Mouse (Mus musculus) liver, embryonic 16.5 days (tissue): Measurements from ENCODE around the gene Mrpl33. TPM values are rescaled to one million over a fixed set of nuclear protein-coding genes. Genes with fewer than 3 reads are reported as not detected.

Source experiments
- ATAC-seq: fragments of 200-750 bp; cut with Nextera tagmentation; 2 replicates; pipeline ENCODE4 v1.8.0; 2017; ENCODE audit warnings: low read depth, mild to moderate bottlenecking, moderate number of reproducible peaks, moderate library complexity
- H3K27ac ChIP-seq: fragments of 300-500 bp; sonication (generic); 2 replicates; pipeline ENCODE4 v1.5.1; 2014; ENCODE audit warnings: mild to moderate bottlenecking, low read length
- H3K27me3 ChIP-seq: fragments of 300-500 bp; sonication (generic); 2 replicates; pipeline ENCODE4 v1.6.1; 2014; ENCODE audit warnings: low read depth, low read length, mixed read lengths; ENCODE audit not compliant: control insufficient read depth, insufficient read depth
- H3K36me3 ChIP-seq: fragments of 300-500 bp; sonication (generic); 2 replicates; pipeline ENCODE4 v1.6.1; 2014; ENCODE audit warnings: mild to moderate bottlenecking; ENCODE audit not compliant: control insufficient read depth, insufficient read depth
- H3K4me1 ChIP-seq: fragments of 300-500 bp; sonication (generic); 2 replicates; pipeline ENCODE4 v1.6.1; 2014; ENCODE audit warnings: low read depth, low read length, mixed read lengths; ENCODE audit not compliant: control insufficient read depth
- H3K4me2 ChIP-seq: fragments of 300-500 bp; sonication (generic); 2 replicates; pipeline ENCODE4 v1.6.1; 2014; ENCODE audit warnings: low read depth, low read length, mixed read lengths
- H3K4me3 ChIP-seq: fragments of 300-500 bp; sonication (generic); 2 replicates; pipeline ENCODE4 v1.5.1; 2014; ENCODE audit warnings: low read depth, mild to moderate bottlenecking, low read length
- H3K9ac ChIP-seq: fragments of 300-500 bp; sonication (generic); 2 replicates; pipeline ENCODE4 v1.6.1; 2014; ENCODE audit warnings: low read depth, low read length
- H3K9me3 ChIP-seq: fragments of 300-500 bp; sonication (generic); replicated peaks from 2 replicates; pipeline ENCODE4 v1.6.1; 2016; ENCODE audit warnings: low read length; ENCODE audit not compliant: control insufficient read depth
- WGBS: fragments of 180-500 bp; shearing (Covaris S2); extraction: QIAGEN DNeasy Blood & Tissue Kit; methylation state at CpG from one replicate; pipeline ENCODE4 v1.1.7; 2014; ENCODE audit not compliant: insufficient replicate concordance; 5-methylcytosine and 5-hydroxymethylcytosine counted together
- polyA plus RNA-seq: library from polyadenylated mRNA; unstranded; fragments of >200 nt; fragmentation: Nextera tagmentation; extraction: Ambion mirVana; gene quantifications from 2 replicates; pipeline ENCODE4 v1.2.1, GENCODE M21; 2015

The Mrpl33 gene
- polyA plus RNA-seq, 1 experiment from 2014 or later, result 141 TPM

DNA sequence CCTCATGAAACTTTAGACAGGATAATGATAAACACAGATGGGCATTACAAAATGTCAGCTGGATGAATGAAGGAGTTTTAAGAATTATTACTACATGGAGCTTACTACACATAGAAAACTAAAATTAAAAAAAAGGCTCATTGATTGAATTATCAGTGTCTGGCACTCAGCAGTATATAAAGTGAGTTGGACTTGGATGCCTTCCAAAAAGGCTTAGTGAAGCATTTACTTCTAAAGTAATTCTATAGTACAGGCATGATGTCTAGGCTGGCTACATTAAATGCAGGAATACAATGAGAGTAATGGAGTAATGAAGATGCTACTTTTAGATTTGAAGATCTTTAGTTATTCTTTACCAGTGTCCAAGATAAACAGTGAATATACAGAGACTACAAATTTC lies 96.5 kb downstream of the Mrpl33 start:
- no peak overlapping the region for H3K9ac ChIP-seq
- peaks cover 4% of the 10 kb centered on the region for H3K4me1 ChIP-seq
- no peaks in the 10 kb centered on the region for H3K36me3 ChIP-seq
- H3K4me2 ChIP-seq, result no peak overlapping the region
- no peak overlapping the region for H3K27ac ChIP-seq
- H3K4me3 ChIP-seq, result no peak overlapping the region
- no peak for ATAC-seq
- H3K27me3 ChIP-seq, result no peaks in the 10 kb centered on the region
- no peaks in the 10 kb centered on the region for H3K9me3 ChIP-seq

DNA sequence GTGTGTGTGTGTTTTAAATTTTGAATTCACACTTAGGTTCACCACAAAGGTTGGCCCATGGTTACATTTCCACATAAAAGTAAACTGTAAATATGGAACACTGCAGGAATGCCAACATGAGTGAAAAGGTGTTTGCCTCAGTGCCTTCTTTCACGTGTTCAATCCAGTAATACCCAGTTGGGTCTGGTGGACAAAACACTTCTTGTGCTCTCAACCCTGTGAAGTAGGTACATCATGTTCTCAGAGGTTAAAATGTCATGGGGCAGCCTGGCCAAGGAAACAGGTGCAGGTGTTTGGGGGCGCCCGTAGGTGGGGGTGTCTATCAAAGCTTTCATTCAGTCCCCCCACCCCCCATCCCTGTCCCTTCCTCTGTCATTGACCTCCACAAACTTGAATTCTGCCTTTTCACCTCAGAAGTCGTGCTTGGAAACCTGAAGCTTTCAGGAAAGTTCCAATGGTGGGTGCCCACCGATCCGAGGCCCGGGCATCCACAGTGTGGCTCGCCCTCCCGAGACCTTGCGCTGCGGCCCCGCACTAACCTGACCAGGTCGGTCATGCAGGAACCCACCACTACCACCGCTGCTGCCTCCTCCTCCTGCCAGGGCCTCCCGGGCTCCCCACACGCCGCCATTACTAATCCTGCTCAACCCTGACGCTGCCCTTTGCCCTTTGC lies 100.4 kb downstream of the Mrpl33 start, which contains the start of gene Rbks:
Gene Rbks, minus strand, starts transcription at position 657 of the 673 bp plus-strand sequence.
- Histone ChIP-seq H3K9ac (peak within 1 kb of the TSS; percentile 73), H3K27ac (peak within 1 kb of the TSS; percentile 95), H3K4me3 (peak within 1 kb of the TSS; percentile 75), H3K4me1 (peaks cover 10% of the 10 kb centered on the region), H3K4me2 (peak within 1 kb of the TSS; percentile 81), H3K27me3 (no peaks in the 10 kb centered on the region), H3K9me3 (no peaks in the 10 kb centered on the region), H3K36me3 (no peaks in the 10 kb centered on the region)
- 5% methylated on average over 18 of the region's 18 CpGs for WGBS
- ATAC-seq, result no peak

DNA sequence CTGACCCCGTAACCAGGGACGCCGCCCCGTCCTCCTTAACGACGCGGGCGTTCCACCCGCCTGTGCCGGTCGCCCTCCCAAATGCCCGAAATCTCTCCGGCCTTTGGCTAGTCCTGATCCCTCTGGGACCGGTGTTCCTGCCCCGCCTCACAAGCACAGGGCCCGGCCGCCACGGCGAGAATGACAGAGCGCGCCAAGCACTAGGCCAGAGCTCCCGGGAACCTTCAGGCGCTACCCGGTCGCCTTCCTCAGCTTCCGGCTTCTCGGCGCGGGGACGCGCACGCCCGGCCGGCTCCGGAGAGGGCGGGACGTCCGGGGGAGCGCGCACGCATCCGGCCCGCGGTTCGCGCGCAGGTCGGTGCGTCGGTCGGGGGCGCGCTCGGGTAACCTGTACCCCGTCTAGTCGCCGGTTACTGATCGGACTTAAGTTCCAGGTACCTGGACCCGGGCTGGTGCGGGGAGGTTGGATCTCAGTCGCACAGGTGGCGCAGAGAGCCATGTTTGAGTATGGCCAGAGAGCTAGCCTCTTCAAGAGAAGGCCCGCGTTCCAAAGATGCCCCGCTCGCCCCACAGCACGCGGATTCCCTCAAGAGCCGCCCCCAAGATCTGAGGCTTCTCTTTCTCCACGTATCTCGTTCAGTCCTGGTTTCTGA lies 101.0 kb downstream of the Mrpl33 start, which contains the start of gene Babam2:
Gene Babam2, plus strand, starts transcription at position 41 of the 653 bp plus-strand sequence.
- H3K4me1 ChIP-seq, result peaks cover 10% of the 10 kb centered on the region
- H3K4me3 ChIP-seq, result peak within 1 kb of the TSS; percentile 75
- peak within 1 kb of the TSS; percentile 81 for H3K4me2 ChIP-seq
- peak within 1 kb of the TSS; percentile 73 for H3K9ac ChIP-seq
- H3K36me3 ChIP-seq, result no peaks in the 10 kb centered on the region
- no peaks in the 10 kb centered on the region for H3K9me3 ChIP-seq
- H3K27ac ChIP-seq, result peak within 1 kb of the TSS; percentile 95
- ATAC-seq, result peak; percentile 95
- H3K27me3 ChIP-seq, result no peaks in the 10 kb centered on the region
- WGBS, result under 1% methylated on average over 71 of the region's 71 CpGs

DNA sequence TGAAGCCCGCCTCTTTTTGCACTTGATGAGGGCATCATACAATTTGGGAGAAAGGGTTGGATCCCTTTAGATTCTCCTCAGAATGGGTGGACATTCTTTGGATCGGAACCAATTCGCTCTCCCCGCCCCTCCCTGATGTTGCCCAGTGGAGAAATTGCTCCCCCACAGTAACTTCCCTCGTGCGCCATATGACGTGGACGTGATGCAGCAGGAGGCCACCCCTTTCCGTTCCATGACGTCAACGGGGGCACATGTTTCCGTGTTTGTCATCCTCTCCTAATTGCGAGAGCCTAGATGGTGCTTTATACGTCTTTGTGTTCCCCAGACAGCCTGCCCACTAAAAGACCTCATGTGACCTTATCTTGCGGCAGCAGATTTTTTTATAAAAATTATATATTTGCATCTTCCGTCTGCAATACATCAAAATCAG lies 101.6 kb downstream of the Mrpl33 start:
- H3K36me3 ChIP-seq, result no peaks in the 10 kb centered on the region; the same call in 1 of the 2 replicates
- H3K27me3 ChIP-seq, result no peaks in the 10 kb centered on the region
- H3K4me2 ChIP-seq, result peak overlapping the region; percentile 81
- peak overlapping the region; percentile 95 for H3K27ac ChIP-seq
- H3K4me1 ChIP-seq, result peaks cover 10% of the 10 kb centered on the region
- under 1% methylated on average over 16 of the region's 16 CpGs for WGBS
- peak; percentile 68 for ATAC-seq
- H3K9ac ChIP-seq, result peak overlapping the region; percentile 73
- peak overlapping the region; percentile 75 for H3K4me3 ChIP-seq
- no peaks in the 10 kb centered on the region for H3K9me3 ChIP-seq

DNA sequence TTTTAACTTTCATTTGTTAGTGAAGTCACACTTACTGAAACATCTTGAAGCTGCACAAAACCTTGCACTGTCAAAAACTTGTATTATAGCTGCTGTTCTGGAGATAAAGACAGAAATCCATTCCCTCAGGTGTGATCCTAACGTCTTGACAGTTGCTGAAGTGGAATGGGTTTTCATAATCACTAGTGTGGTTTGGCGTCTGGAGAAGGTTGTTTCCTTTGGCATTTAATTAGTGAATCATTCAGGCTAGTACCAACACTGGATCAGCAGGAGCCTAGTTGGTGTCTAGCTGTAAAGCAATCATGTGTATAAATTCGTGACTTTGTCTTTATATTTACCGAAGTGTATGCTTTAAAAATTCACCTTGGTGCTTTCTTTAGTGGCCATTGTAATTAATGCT lies 102.2 kb downstream of the Mrpl33 start:
- 45% methylated on average over 4 of the region's 4 CpGs for WGBS
- no peaks in the 10 kb centered on the region for H3K9me3 ChIP-seq
- H3K27ac ChIP-seq, result no peak overlapping the region
- H3K4me1 ChIP-seq, result peaks cover 10% of the 10 kb centered on the region
- peak overlapping the region; percentile 81 for H3K4me2 ChIP-seq
- H3K4me3 ChIP-seq, result no peak overlapping the region
- H3K9ac ChIP-seq, result no peak overlapping the region
- no peaks in the 10 kb centered on the region for H3K27me3 ChIP-seq
- ATAC-seq, result no peak
- H3K36me3 ChIP-seq, result no peaks in the 10 kb centered on the region; the same call in 1 of the 2 replicates

DNA sequence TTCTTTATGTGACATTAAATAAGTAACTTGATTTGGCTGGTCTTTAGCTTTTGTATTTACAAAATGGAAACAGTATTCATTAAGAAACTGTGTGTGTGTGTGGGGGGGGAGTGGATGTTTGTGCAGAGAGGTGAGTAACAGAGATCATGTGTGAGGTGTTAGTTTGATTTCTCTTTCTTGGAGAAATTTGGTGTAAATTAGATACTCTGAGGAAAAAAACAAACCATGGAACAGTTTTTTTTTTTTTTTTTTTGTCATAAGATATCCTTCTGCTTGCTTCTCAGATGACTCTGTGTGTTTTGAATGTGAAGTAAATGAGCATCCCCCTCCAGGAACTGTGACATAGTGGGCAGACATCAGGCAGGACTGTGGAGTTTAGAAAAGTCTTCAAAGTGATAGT lies 102.7 kb downstream of the Mrpl33 start:
- Histone ChIP-seq H3K9me3 (no peaks in the 10 kb centered on the region), H3K4me1 (peaks cover 10% of the 10 kb centered on the region), H3K27ac (no peak overlapping the region), H3K4me3 (no peak overlapping the region), H3K36me3 (no peaks in the 10 kb centered on the region; the same call in 1 of the 2 replicates), H3K27me3 (no peaks in the 10 kb centered on the region), H3K4me2 (no peak overlapping the region), H3K9ac (no peak overlapping the region)
- ATAC-seq, result no peak

DNA sequence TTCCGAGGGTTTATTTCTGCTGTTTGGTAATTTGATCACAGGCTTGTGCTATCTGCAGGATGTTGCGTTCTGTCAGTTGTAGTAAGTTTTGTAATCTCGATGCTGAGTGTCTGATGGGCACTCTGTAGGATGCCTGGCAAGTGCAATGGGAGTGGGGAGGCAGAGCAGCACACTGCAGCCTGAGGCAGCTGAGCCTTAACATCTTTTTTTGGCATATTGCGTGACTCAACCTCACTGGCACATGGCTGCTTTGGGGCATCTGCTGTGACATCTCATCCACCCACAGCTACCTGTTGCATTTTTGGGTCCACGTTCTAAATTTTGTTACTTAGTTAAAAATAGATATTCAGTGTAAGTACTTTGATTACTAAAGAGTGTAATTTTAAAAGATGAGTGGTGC lies 108.2 kb downstream of the Mrpl33 start:
- no peak overlapping the region for H3K4me2 ChIP-seq
- H3K36me3 ChIP-seq, result no peaks in the 10 kb centered on the region; the same call in 1 of the 2 replicates
- WGBS, result 74% methylated on average over 5 of the region's 5 CpGs
- H3K4me3 ChIP-seq, result no peak overlapping the region
- no peaks in the 10 kb centered on the region for H3K9me3 ChIP-seq
- H3K9ac ChIP-seq, result no peak overlapping the region
- no peaks in the 10 kb centered on the region for H3K27me3 ChIP-seq
- ATAC-seq, result no peak
- H3K27ac ChIP-seq, result no peak overlapping the region
- peaks cover 6% of the 10 kb centered on the region for H3K4me1 ChIP-seq

DNA sequence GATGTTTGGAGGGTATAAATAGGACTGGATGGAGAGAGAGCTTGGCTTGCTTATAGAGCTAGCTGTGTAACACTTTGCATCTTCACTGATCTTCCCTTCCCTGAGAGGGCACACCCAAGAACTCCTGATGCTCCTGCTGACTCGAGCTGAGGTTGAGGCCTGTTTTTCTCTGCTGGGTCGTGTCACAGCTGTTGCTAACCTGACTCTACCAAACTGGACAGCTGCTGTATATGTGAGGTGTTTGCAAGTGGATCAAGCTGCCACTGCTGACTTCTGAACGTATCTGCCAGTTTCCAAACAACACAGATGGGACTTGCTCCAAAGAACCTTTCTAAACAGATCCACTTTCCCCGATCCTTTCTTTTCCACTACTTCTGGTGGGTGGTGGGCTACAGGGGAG lies 110.1 kb downstream of the Mrpl33 start:
- WGBS, result 65% methylated on average over 4 of the region's 4 CpGs
- no peak for ATAC-seq
- Histone ChIP-seq H3K36me3 (no peaks in the 10 kb centered on the region; the same call in 1 of the 2 replicates), H3K27ac (no peak overlapping the region), H3K4me2 (no peak overlapping the region), H3K4me1 (no peaks in the 10 kb centered on the region), H3K9ac (no peak overlapping the region), H3K9me3 (no peaks in the 10 kb centered on the region), H3K4me3 (no peak overlapping the region), H3K27me3 (no peaks in the 10 kb centered on the region)

DNA sequence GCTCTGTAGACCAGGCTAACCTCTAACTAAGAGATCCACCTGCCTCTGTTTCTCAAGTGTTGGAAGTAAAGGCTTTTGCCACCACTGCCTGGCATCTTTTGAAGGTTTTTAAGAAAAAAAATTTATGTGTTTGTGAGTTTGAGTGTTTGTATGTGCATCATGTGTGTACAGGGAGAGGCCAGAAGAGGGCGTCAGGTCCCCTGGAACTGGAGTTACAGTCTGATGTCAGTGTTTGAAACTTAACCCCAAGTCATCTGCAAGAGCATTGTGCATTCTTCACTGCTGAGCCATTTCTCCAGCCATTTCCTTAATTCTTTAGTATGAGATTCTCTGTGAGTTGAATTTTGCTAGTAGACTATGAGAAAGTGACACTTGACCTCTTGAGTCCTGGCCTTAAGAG lies 112.7 kb downstream of the Mrpl33 start:
- Histone ChIP-seq H3K4me1 (peaks cover 4% of the 10 kb centered on the region; the same call in 1 of the 2 replicates), H3K9me3 (no peaks in the 10 kb centered on the region), H3K27ac (no peak overlapping the region), H3K9ac (no peak overlapping the region), H3K4me3 (no peak overlapping the region), H3K36me3 (no peaks in the 10 kb centered on the region), H3K27me3 (no peaks in the 10 kb centered on the region), H3K4me2 (no peak overlapping the region)
- WGBS, result 54% methylated on average over 1 of the region's 1 CpGs
- ATAC-seq, result no peak
